Mouse (Mus musculus) hindbrain, embryonic 12.5 days (tissue): ENCODE results near the gene Neurog3. TPM values are rescaled to one million over a fixed set of nuclear protein-coding genes. Genes with fewer than 3 reads are reported as not detected.

Experiments used
- ATAC-seq: fragments of 200-750 bp; cut with Nextera tagmentation; 2 replicates; pipeline ENCODE4 v1.8.0; 2017; ENCODE audit warnings: moderate TSS enrichment; ENCODE audit not compliant: low FRiP score
- H3K27ac ChIP-seq: fragments of 300-500 bp; sonication (generic); 2 replicates; pipeline ENCODE4 v1.5.1; 2016; ENCODE audit warnings: mild to moderate bottlenecking
- H3K27me3 ChIP-seq: fragments of 300-500 bp; sonication (generic); 2 replicates; pipeline ENCODE4 v1.6.1; 2016; ENCODE audit warnings: mild to moderate bottlenecking
- H3K36me3 ChIP-seq: fragments of 300-500 bp; sonication (generic); 2 replicates; pipeline ENCODE4 v1.6.1; 2016; ENCODE audit warnings: mild to moderate bottlenecking
- H3K4me1 ChIP-seq: fragments of 300-500 bp; sonication (generic); 2 replicates; pipeline ENCODE4 v1.6.1; 2016
- H3K4me2 ChIP-seq: fragments of 300-500 bp; sonication (generic); replicated peaks from 2 replicates; pipeline ENCODE4 v1.6.1; 2016; ENCODE audit warnings: mild to moderate bottlenecking
- H3K4me3 ChIP-seq: fragments of 300-500 bp; sonication (generic); 2 replicates; pipeline ENCODE4 v1.5.1; 2016; ENCODE audit warnings: mild to moderate bottlenecking
- H3K9ac ChIP-seq: fragments of 300-500 bp; sonication (generic); 2 replicates; pipeline ENCODE4 v1.6.1; 2016; ENCODE audit warnings: mild to moderate bottlenecking, moderate library complexity
- H3K9me3 ChIP-seq: fragments of 300-500 bp; sonication (generic); replicated peaks from 2 replicates; pipeline ENCODE4 v1.6.1; 2016; ENCODE audit warnings: mild to moderate bottlenecking
- WGBS: fragments of 180-500 bp; shearing (Covaris S2); methylation state at CpG from one replicate; pipeline ENCODE4 v1.1.7; 2016; 5-methylcytosine and 5-hydroxymethylcytosine counted together
- polyA plus RNA-seq: library from polyadenylated mRNA; unstranded; fragments of >200 nt; fragmentation: Nextera tagmentation; extraction: Ambion mirVana; gene quantifications from 2 replicates; pipeline ENCODE4 v1.2.1, GENCODE M21; 2016

Gene Neurog3
- 0.70 and 0.83 TPM in 2 replicates for polyA plus RNA-seq

DNA sequence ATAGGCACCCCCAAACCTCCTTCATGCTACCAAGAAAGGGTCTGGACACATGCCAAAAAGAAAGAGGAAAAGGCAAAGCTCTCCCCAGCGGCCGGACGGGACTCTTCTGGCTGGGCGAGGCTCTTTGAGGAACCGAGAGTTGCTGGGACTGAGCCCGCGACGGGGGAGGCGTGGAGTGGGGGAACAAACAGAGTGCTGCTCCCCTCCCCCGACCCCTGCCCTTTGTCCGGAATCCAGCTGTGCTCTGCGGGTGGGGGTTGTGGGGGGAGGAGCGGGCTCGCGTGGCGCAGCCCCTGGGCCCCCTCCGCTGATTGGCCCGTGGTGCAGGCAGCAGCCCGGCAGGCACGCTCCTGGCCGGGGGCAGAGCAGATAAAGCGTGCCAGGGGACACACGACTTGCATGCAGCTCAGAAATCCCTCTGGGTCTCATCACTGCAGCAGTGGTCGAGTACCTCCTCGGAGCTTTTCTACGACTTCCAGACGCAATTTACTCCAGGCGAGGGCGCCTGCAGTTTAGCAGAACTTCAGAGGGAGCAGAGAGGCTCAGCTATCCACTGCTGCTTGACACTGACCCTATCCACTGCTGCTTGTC lies at the start of gene Neurog3:
Neurog3 (plus strand) TSS at position 400 of the 591 bp plus-strand sequence.
- WGBS, result 1% methylated on average over 28 of the region's 29 CpGs
- H3K9me3 ChIP-seq, result no peaks in the 10 kb centered on the region
- no peaks in the 10 kb centered on the region for H3K36me3 ChIP-seq
- H3K4me2 ChIP-seq, result peak within 1 kb of the TSS; percentile 48
- H3K4me3 ChIP-seq, result peak within 1 kb of the TSS; percentile 25
- H3K9ac ChIP-seq, result no peak within 1 kb of the TSS
- H3K27me3 ChIP-seq, result peaks cover 100% of the 10 kb centered on the region
- ATAC-seq, result no peak
- H3K27ac ChIP-seq, result no peak within 1 kb of the TSS
- H3K4me1 ChIP-seq, result peaks cover 35% of the 10 kb centered on the region

DNA sequence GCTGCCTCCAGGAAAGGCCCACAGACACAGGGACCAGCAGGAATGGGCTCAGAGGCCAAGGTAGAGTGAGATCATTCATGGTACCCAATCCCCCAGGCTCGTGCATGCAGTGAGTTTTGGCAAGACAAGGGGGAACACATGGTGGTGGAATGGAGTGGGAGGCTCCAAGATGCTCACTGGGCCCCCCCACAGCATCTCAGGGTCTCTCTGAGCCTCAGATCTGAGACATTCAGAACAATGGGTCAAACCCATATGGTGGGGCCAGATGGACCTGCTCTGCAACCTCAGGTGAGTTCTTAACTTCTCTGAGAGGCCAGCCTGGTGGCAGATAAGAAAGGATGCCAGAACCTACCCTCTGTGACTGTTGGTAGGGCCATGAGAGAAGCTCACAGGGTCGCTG lies 46.8 kb upstream of the Neurog3 start:
- Histone ChIP-seq H3K36me3 (no peaks in the 10 kb centered on the region), H3K27ac (no peak overlapping the region), H3K4me3 (no peak overlapping the region), H3K27me3 (no peaks in the 10 kb centered on the region), H3K9ac (no peak overlapping the region), H3K9me3 (no peaks in the 10 kb centered on the region), H3K4me2 (no peak overlapping the region), H3K4me1 (0 out of 2 replicates have a peak, but pooled peaks cover 3% of the 10 kb centered on the region)
- no peak for ATAC-seq
- WGBS, result 63% methylated on average over 2 of the region's 2 CpGs

DNA sequence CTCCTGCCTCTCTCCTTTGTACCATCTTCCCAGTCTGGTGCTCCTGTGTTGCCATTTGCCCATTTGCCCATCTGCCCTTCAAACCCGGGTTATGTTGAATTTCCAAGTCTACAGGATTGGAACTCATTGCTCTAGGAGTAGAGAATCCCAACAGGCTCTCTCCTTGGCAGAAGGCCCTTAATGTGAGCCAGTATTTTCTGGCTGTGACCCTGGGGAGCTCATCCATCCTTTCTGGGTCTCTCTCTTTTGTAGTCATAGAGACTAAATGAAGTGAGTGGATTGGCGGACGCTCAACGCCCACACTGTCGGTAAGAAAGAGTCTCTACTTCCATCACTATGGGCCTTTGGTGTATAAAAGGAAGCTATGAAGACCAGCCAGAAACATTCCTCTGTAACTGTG lies 46.1 kb upstream of the Neurog3 start:
- Histone ChIP-seq H3K4me1 (0 out of 2 replicates have a peak, but pooled peaks cover 3% of the 10 kb centered on the region), H3K4me3 (no peak overlapping the region), H3K4me2 (no peak overlapping the region), H3K27ac (no peak overlapping the region), H3K9ac (no peak overlapping the region), H3K9me3 (no peaks in the 10 kb centered on the region), H3K27me3 (no peaks in the 10 kb centered on the region), H3K36me3 (no peaks in the 10 kb centered on the region)
- 93% methylated on average over 5 of the region's 5 CpGs for WGBS
- ATAC-seq, result no peak

DNA sequence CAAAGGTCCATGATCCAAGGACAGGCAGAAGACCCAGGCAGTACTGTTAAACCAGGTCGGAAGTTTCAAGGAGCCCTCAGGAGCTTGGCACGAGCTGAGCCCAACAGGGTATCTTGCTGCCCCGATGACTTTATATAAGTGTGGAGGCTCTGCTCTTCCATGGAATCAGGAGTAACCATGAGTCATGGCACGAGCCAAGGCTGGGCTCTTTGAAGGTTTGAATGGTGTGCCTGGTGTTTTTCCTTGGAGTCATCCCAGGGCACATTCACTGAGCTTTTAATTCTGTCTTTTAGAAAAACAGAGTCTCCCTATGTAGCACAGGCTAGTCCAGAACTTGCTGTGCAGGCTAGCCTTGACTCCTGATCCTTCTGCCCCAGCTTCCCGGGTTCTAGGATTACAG lies 44.5 kb upstream of the Neurog3 start:
- no peak for ATAC-seq
- Histone ChIP-seq H3K4me3 (no peak overlapping the region), H3K9ac (no peak overlapping the region), H3K4me2 (no peak overlapping the region), H3K27ac (no peak overlapping the region), H3K9me3 (no peaks in the 10 kb centered on the region), H3K36me3 (no peaks in the 10 kb centered on the region), H3K27me3 (no peaks in the 10 kb centered on the region), H3K4me1 (0 out of 2 replicates have a peak, but pooled peaks cover 3% of the 10 kb centered on the region)
- 79% methylated on average over 5 of the region's 5 CpGs for whole genome bisulfite sequencing

DNA sequence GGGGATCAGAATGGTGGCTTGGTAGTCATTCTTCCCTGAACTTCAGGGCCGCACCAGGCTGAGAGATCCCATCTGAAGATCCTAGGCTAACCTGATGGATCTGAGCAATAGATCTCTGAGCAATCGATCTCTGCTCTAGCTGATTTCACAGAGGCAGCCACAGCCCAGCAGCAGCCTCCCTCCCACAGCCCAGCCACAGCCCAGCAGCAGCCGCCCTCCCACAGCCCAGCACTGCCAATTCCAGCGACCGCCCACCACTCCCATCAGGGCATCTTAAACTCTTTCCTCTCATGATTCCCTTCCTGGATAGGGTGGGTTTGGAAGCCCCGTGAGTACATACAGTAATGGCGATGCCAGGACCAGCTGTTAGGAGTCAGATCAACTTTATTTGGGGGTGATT lies 43.8 kb upstream of the Neurog3 start:
- H3K36me3 ChIP-seq, result no peaks in the 10 kb centered on the region
- H3K4me2 ChIP-seq, result no peak overlapping the region
- H3K9me3 ChIP-seq, result no peaks in the 10 kb centered on the region
- no peak for ATAC-seq
- H3K27me3 ChIP-seq, result no peaks in the 10 kb centered on the region
- 68% methylated on average over 7 of the region's 7 CpGs for WGBS
- no peak overlapping the region for H3K9ac ChIP-seq
- H3K27ac ChIP-seq, result no peak overlapping the region
- 0 out of 2 replicates have a peak, but pooled peaks cover 3% of the 10 kb centered on the region for H3K4me1 ChIP-seq
- H3K4me3 ChIP-seq, result no peak overlapping the region

DNA sequence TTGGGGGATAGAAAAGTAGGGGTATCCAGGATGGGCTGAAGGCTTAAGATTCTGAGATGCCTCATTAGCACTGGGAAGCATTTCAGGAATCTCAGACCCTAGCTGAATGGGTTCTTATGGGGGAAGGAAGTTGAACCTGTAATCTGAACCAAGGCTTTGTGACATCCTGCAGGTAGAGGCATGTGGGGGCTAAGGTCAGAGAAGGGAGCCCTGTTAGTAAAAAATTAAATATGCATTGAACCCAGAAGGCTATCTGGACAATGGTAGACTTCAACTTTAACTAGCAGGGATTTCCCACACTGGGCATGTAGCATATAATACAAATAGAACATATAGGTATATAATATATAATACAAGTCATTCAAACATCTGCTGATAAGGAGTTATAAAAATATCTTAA lies 43.4 kb upstream of the Neurog3 start:
- no peak overlapping the region for H3K4me3 ChIP-seq
- H3K27me3 ChIP-seq, result no peaks in the 10 kb centered on the region

DNA sequence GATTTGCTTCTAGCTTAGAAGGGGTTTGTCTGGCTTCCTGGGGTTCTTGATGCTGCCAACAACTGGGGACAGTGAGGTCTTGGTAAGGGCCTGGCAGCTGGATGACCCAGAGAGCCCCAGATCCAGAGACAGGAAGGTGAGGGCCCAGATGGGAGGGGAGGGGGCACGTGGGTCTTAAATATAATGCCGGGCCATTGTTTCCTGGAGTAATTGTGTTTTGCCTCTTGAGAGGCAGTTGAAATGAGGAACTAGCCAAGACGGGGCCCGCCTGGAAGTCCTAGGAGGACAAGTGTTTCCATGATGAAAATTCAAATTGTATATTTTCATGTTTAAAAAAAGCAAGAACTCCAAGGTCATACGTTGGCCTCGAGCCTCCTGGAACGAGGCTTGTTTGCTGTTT lies 39.0 kb upstream of the Neurog3 start:
- H3K4me2 ChIP-seq, result no peak overlapping the region
- no peaks in the 10 kb centered on the region for H3K36me3 ChIP-seq
- no peak for ATAC-seq
- peaks cover 2% of the 10 kb centered on the region for H3K4me1 ChIP-seq
- H3K27ac ChIP-seq, result no peak overlapping the region
- no peak overlapping the region for H3K4me3 ChIP-seq
- no peaks in the 10 kb centered on the region for H3K27me3 ChIP-seq
- H3K9me3 ChIP-seq, result no peaks in the 10 kb centered on the region
- WGBS, result 84% methylated on average over 7 of the region's 7 CpGs
- H3K9ac ChIP-seq, result no peak overlapping the region

More for the DNA sequence above, 43.4 kb upstream of the Neurog3 start:
- H3K9me3 ChIP-seq, result no peaks in the 10 kb centered on the region
- 0 out of 2 replicates have a peak, but pooled peaks cover 3% of the 10 kb centered on the region for H3K4me1 ChIP-seq
- H3K4me2 ChIP-seq, result no peak overlapping the region
- H3K36me3 ChIP-seq, result no peaks in the 10 kb centered on the region
- no peak for ATAC-seq
- H3K9ac ChIP-seq, result no peak overlapping the region
- H3K27ac ChIP-seq, result no peak overlapping the region

DNA sequence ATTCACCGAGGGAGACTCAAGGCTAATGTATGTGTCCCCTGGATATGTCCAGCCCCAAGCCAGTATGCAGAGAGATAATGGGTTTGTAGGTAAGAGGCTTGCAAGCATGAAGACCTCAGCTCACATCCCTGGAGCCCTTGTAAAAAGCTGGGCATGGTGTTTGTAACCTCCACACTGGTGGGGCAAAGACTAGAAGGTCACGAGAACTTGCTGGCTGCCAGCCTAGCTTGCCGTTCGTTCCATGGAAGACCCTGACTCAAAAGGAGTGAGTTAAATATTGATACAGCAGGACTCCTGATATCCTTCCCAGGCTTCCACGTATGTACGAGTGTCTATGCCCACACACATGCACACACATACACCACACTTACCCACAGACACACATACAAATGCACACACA lies 38.5 kb upstream of the Neurog3 start:
- Histone ChIP-seq H3K27ac (no peak overlapping the region), H3K4me3 (no peak overlapping the region), H3K9me3 (no peaks in the 10 kb centered on the region), H3K4me1 (peaks cover 7% of the 10 kb centered on the region), H3K9ac (no peak overlapping the region), H3K36me3 (no peaks in the 10 kb centered on the region), H3K4me2 (no peak overlapping the region), H3K27me3 (no peaks in the 10 kb centered on the region)
- ATAC-seq, result no peak
- whole genome bisulfite sequencing, result 94% methylated on average over 6 of the region's 6 CpGs

DNA sequence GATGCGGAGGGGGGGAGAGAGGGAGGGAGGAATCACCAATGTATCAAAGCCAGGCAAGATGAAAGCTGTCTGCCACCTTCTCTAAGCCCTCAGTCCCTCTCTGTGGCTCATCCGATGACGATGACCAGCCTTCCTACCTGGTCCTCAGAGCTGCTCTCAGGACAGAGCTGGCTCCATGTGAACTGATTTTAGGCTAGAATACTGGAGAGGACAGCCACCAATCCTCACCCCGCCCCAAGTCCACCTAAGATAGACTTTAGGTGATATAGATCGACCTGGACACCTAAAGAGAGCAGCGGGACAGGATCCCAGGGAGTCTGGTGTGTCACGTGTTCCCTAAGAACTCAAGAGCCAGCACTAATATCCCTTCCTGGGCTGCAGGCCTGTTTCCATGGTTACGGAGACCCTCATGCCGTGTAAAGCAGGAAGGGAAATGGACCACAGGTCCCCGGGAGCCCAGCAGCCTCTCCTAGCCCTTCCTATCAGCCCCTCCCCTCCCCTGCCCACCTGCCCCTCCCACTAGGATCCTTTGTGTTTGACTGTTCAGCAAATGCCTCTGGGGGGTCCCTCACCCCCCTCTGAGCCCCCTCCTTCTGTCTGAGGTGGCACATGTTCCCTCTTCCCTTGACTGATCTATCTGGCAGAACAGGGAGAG lies 33.0 kb upstream of the Neurog3 start:
- peaks cover 11% of the 10 kb centered on the region; the same call in 1 of the 2 replicates for H3K27me3 ChIP-seq
- H3K9me3 ChIP-seq, result no peaks in the 10 kb centered on the region
- 0 out of 2 replicates have a peak overlapping the region, but pooled peaks have one; percentile 23 for H3K9ac ChIP-seq
- peak; percentile 80 for ATAC-seq
- 61% methylated on average over 10 of the region's 10 CpGs for WGBS
- H3K4me2 ChIP-seq, result 0 out of 2 replicates have a peak overlapping the region, but pooled peaks have one; percentile 8
- no peak overlapping the region for H3K4me3 ChIP-seq
- H3K4me1 ChIP-seq, result peaks cover 32% of the 10 kb centered on the region
- H3K36me3 ChIP-seq, result no peaks in the 10 kb centered on the region
- H3K27ac ChIP-seq, result peak overlapping the region; percentile 94

DNA sequence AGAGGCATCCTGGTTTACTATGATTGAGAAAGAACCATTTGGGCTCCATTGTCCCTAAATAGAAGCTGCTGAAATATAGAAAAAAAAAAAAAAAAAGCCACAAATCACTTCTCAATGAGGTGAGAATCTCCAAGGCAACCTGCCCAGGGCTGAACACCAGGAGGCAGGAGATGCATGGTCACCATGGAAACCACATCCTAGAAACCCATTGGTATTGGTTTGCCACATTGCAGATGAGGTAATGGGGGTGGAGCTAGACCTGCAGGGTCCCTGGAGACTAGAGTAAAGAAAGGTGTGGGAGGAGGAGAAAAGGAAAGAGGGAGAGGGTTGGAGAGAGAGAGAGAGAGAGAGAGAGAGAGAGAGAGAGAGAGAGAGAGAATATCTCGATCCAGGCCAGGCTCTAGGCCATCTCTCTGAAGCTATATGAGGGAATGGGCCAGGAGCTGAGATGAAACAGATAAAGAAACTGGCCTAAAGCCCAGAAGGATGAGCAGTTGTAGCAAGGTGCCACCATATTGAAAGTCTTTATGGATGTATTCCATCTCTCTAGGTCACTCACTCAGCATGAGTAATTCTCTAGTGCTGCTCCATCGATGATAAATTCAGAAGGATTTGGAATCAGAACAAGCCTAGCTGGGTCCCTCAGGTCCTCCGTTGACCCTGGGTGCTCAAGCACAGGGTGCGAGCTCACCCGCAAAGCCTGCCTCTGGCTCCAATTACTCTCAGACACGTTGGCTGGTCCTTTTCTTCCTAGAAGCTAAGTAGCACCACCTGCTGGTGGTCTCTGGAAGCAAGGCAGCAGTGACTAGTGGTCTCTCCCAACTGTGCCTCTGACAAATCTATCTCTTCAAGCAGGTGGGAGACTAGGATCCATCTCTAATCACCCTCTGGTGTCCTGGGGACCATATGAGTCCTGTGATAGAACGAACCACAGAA lies 31.1 kb upstream of the Neurog3 start:
- peak; percentile 72 for ATAC-seq
- Histone ChIP-seq H3K4me3 (no peak overlapping the region), H3K9me3 (no peaks in the 10 kb centered on the region), H3K9ac (no peak overlapping the region), H3K36me3 (no peaks in the 10 kb centered on the region), H3K27me3 (peaks cover 16% of the 10 kb centered on the region), H3K4me2 (no peak overlapping the region), H3K27ac (peak overlapping the region; percentile 94), H3K4me1 (peaks cover 32% of the 10 kb centered on the region)
- 9% methylated on average over 7 of the region's 7 CpGs for WGBS

DNA sequence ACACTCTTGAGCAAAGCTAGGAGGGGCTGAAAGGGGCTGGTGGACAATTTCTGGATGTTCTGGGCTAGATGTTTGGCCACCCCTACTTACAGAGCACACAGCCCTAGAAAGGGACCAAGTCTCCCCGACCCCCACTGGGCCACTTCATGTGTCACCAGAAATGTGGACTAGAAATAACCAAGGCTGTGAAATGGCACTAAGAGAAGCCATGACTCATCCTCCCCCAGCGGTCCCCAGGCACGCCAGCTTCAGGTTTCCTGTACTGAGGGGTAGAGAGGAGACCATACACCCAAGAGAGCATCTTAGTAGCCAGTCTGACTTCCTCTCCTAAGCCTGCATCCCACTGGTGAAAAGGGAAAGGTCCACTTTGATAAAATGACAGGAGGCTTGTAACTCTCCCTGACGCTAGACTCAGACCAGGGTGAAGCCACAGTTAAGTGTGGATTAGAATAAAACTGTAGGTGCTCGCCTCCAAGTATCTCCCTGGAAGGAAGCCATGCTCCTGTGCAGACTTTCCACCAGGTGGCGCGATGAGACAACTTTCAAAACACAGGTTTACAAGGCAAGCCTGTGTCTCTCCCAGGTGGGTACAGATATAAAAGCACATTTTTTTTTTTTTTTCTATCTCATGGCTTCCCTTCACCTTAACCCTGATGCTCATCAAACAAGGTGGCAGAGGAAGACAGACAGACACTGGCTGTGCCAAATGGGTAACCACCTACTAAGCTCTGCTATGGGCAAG lies 27.9 kb upstream of the Neurog3 start:
- Histone ChIP-seq H3K4me2 (no peak overlapping the region), H3K36me3 (no peaks in the 10 kb centered on the region), H3K9ac (no peak overlapping the region), H3K4me1 (peaks cover 24% of the 10 kb centered on the region), H3K9me3 (no peaks in the 10 kb centered on the region), H3K27me3 (peaks cover 45% of the 10 kb centered on the region), H3K4me3 (no peak overlapping the region), H3K27ac (no peak overlapping the region)
- ATAC-seq, result no peak
- 35% methylated on average over 7 of the region's 7 CpGs for WGBS

DNA sequence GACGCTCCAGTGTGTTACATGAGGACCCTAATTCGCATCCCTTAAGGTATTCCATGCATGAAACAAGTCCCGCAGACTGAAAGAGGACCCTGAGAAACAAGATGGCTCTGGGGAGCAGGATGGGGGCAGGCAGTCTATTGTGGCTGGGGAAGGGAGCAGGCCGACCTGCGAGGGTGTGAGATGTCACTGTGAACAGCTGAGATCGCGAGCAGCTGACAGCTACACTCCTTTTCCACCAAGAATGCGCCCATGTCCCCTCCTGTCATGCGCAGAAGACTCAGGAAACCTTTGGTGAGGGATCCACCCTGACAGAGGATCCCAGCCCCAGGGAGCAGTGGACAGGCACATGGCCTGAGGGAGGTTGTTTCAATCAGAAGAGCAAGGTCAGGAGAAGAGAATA lies 25.8 kb upstream of the Neurog3 start:
- Histone ChIP-seq H3K9ac (no peak overlapping the region), H3K4me1 (peaks cover 12% of the 10 kb centered on the region), H3K4me2 (no peak overlapping the region), H3K27me3 (peaks cover 61% of the 10 kb centered on the region), H3K4me3 (no peak overlapping the region), H3K27ac (no peak overlapping the region), H3K9me3 (no peaks in the 10 kb centered on the region), H3K36me3 (no peaks in the 10 kb centered on the region)
- 48% methylated on average over 9 of the region's 9 CpGs for WGBS
- no peak for ATAC-seq
